23 mouse cellular contexts compared by ENCODE assay signal in genomic region chr15:92826136-92826535, GRCm38 (mm10).
"Had no signal": no experiment of that assay in that cellular context is flagged by ENCODE, and none has a peak within 500 bp of the region (broad histone marks: within the 10 kb centered on the region; RNA-seq: fewer than 3 reads in every experiment).

No protein-coding gene starts in this region.

- ATAC-seq: forebrain, postnatal 0 days; hindbrain, postnatal 0 days; intestine, embryonic 16.5 days; liver, embryonic 12.5 days had no signal

- H3K27ac ChIP-seq: heart, adult 2 months; heart, embryonic 13.5 days; heart, embryonic 15.5 days; hindbrain, embryonic 13.5 days; hindbrain, embryonic 15.5 days; hindbrain, postnatal 0 days; limb, embryonic 13.5 days; limb, embryonic 15.5 days; liver, embryonic 12.5 days; liver, embryonic 14.5 days had no signal

- H3K36me3 ChIP-seq: heart, embryonic 13.5 days; heart, embryonic 15.5 days; hindbrain, embryonic 13.5 days; hindbrain, embryonic 15.5 days; limb, embryonic 13.5 days; limb, embryonic 15.5 days; liver, embryonic 12.5 days had no signal

- DNase-seq: forebrain, postnatal 0 days; gastrocnemius, postnatal 14 days; gastrocnemius, postnatal 36 days; heart, adult 11 months; heart, adult 2 months; heart, postnatal 14 days; heart, postnatal 36 days; kidney, adult 18-20 months; kidney, postnatal 14 days; layer of hippocampus, adult 9-11 months; layer of hippocampus, postnatal 36 days; left cerebral cortex, postnatal 4 days had no signal

- H3K4me2 ChIP-seq: heart, embryonic 11.5 days; heart, embryonic 13.5 days; heart, embryonic 15.5 days; hindbrain, embryonic 13.5 days; hindbrain, embryonic 15.5 days; limb, embryonic 13.5 days; limb, embryonic 15.5 days; liver, embryonic 12.5 days had no signal

- H3K27me3 ChIP-seq: heart, embryonic 13.5 days; heart, embryonic 15.5 days; hindbrain, embryonic 13.5 days; hindbrain, embryonic 15.5 days; limb, embryonic 13.5 days; limb, embryonic 15.5 days; liver, embryonic 12.5 days had no signal

- H3K9me3 ChIP-seq: heart, embryonic 13.5 days; heart, embryonic 15.5 days; hindbrain, embryonic 13.5 days; hindbrain, embryonic 15.5 days; limb, embryonic 15.5 days had no signal

- H3K9ac ChIP-seq: forebrain, postnatal 0 days; heart, embryonic 13.5 days; heart, embryonic 15.5 days; hindbrain, embryonic 13.5 days; hindbrain, embryonic 15.5 days; limb, embryonic 13.5 days; limb, embryonic 15.5 days; liver, embryonic 12.5 days; liver, embryonic 14.5 days had no signal

- H3K4me3 ChIP-seq: heart, adult 2 months; heart, embryonic 13.5 days; heart, embryonic 15.5 days; hindbrain, embryonic 13.5 days; hindbrain, embryonic 15.5 days; limb, embryonic 13.5 days; limb, embryonic 15.5 days; liver, embryonic 12.5 days had no signal

- H3K4me1 ChIP-seq: heart, embryonic 13.5 days; heart, embryonic 15.5 days; hindbrain, embryonic 13.5 days; hindbrain, embryonic 15.5 days; limb, embryonic 13.5 days; limb, embryonic 15.5 days; liver, embryonic 12.5 days had no signal
